Mouse (Mus musculus) olfactory bulb, adult 2 months (tissue): ENCODE results near the gene Clcn3. TPM values are rescaled to one million over a fixed set of nuclear protein-coding genes. Genes with fewer than 3 reads are reported as not detected.
A peak's percentile ranks its signal among the peaks of the same experiment; 100 is the strongest.

ENCODE experiments used
- H3K27ac ChIP-seq: fragments of 200-500 bp; 2 replicates; pipeline ENCODE4 v1.5.1; 2012; ENCODE audit warnings: low read depth, low read length; ENCODE audit not compliant: insufficient read depth
- H3K4me1 ChIP-seq: fragments of 200-500 bp; 2 replicates; pipeline ENCODE4 v1.6.1; 2012; ENCODE audit warnings: low read length; ENCODE audit not compliant: control insufficient read depth, insufficient read depth
- H3K4me3 ChIP-seq: fragments of 200-500 bp; 2 replicates; pipeline ENCODE4 v1.5.1; 2012; ENCODE audit warnings: mild to moderate bottlenecking, low read depth, low read length, moderate library complexity; ENCODE audit not compliant: insufficient read depth
- CTCF ChIP-seq: fragments of 200-500 bp; IDR thresholded peaks from 2 replicates; pipeline ENCODE4 v1.5.1; 2012; ENCODE audit warnings: low read depth, mild to moderate bottlenecking, low read length, moderate library complexity; ENCODE audit not compliant: insufficient read depth
- POLR2A ChIP-seq: fragments of 200-500 bp; IDR thresholded peaks from 2 replicates; pipeline ENCODE4 v1.6.1; 2012; ENCODE audit warnings: mild to moderate bottlenecking, low read depth, low read length, moderate library complexity; ENCODE audit not compliant: insufficient read depth
- WGBS: fragments of 180-500 bp; shearing (Covaris S2); methylation state at CpG from one replicate; pipeline ENCODE4 v1.1.7; 2018; 5-methylcytosine and 5-hydroxymethylcytosine counted together
- polyA plus RNA-seq: library from polyadenylated mRNA; stranded (reverse); fragments of >200 nt; gene quantifications from 2 replicates; pipeline ENCODE4 v1.2.4, GENCODE M21; 2012; ENCODE audit warnings: low replicate concordance; ENCODE audit not compliant: missing spikeins, insufficient read depth, insufficient read length

Gene Clcn3
- polyA plus RNA-seq, 1 experiment, result 224 TPM

GRCm38 (mm10) chr8:60938717-60939424 lies 44.2 kb downstream of the Clcn3 start:
- TF ChIP-seq POLR2A (no peak), CTCF (no peak)
- H3K27ac ChIP-seq, result no peak overlapping the region
- no peaks in the 10 kb centered on the region for H3K4me1 ChIP-seq
- WGBS, result 41% methylated on average over 3 of the region's 3 CpGs
- H3K4me3 ChIP-seq, result no peak overlapping the region

GRCm38 (mm10) chr8:60933617-60934016 lies 49.5 kb downstream of the Clcn3 start:
- TF ChIP-seq POLR2A, result no peak
- no peak for TF ChIP-seq CTCF
- no peak overlapping the region for H3K27ac ChIP-seq

DNA sequence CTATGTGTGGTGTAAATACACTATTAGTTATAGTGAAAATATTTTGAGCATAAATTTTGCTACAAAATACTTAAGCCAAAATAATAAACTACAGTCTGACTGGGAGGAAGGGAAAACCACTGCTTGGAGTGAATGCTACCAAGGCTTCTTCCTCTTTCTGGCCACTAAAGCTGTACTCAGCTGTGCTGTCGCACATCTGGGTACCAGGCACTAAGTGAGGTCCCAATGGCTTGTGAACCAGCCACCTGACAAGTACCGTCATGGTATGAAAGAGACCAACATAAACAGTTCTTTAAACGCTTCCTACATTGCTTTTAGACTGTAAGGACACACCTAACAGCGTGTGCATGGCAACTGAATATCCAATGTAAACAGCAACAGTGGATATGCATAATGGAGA lies 62.9 kb downstream of the Clcn3 start:
- 91% methylated on average over 4 of the region's 4 CpGs for WGBS

More at GRCm38 (mm10) chr8:60933617-60934016, 49.5 kb downstream of the Clcn3 start:
- H3K4me3 ChIP-seq, result no peak overlapping the region
- H3K4me1 ChIP-seq, result no peaks in the 10 kb centered on the region

GRCm38 (mm10) chr8:60919069-60919468 lies 64.0 kb downstream of the Clcn3 start:
- no peak overlapping the region for H3K4me3 ChIP-seq
- TF ChIP-seq CTCF, result no peak
- TF ChIP-seq POLR2A, result no peak
- H3K4me1 ChIP-seq, result no peaks in the 10 kb centered on the region
- WGBS, result 43% methylated on average over 3 of the region's 3 CpGs
- no peak overlapping the region for H3K27ac ChIP-seq

More for the DNA sequence above, 62.9 kb downstream of the Clcn3 start:
- no peak overlapping the region for H3K4me3 ChIP-seq
- no peak overlapping the region for H3K27ac ChIP-seq
- H3K4me1 ChIP-seq, result no peaks in the 10 kb centered on the region
- TF ChIP-seq CTCF (no peak), POLR2A (no peak)

DNA sequence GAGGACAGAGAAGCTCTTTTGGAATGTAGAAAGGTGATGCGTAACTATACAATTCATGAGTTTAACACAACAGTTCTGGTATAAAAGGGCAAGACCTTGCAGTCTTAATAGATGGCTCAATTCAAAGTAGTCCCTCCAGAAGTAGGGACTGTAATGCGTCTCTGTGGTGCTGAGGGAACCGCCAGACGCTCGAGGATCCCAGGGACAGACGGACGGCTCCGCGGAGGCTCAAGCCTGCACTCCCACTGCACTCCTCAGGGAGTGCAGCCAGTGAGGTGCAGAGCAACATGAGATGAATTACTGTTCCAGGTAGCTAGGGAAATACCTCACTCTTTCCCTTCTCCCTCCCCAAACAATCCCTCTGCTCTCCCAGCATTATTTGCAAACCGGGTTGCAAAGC lies 70.5 kb downstream of the Clcn3 start:
- WGBS, result 70% methylated on average over 10 of the region's 10 CpGs
- Histone ChIP-seq H3K27ac (no peak overlapping the region), H3K4me3 (no peak overlapping the region), H3K4me1 (no peaks in the 10 kb centered on the region)
- TF ChIP-seq POLR2A, result no peak
- TF ChIP-seq CTCF, result no peak

- TF ChIP-seq POLR2A (no peak), CTCF (no peak)
- Histone ChIP-seq H3K4me1 (no peaks in the 10 kb centered on the region), H3K27ac (no peak overlapping the region), H3K4me3 (no peak overlapping the region)
- 72% methylated on average over 4 of the region's 4 CpGs for WGBS
Observed at GRCm38 (mm10) chr8:60912081-60912480, 71.0 kb downstream of the Clcn3 start.

DNA sequence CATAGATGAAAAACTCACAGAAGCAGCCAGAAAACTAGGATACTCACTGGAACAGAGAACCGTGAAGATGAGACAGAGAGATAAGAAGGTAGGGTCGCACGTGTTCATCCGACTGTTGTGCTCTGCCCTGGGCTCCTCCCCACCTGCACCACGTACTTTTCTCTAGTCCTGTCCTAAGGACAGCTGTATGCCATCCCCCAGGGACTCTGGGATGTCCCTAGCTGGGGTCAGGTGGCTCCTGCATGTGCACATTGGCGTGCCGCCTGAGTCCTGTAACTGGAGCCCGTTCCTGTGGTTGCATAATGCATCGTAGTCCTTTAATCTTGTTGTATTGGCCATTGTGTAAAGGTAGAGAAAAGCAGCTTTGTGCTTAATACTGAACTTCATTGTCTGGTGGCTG lies 83.0 kb downstream of the Clcn3 start:
- no peak overlapping the region for H3K4me3 ChIP-seq
- no peak for TF ChIP-seq CTCF
- TF ChIP-seq POLR2A, result no peak
- peaks cover 3% of the 10 kb centered on the region for H3K4me1 ChIP-seq
- peak overlapping the region; percentile 42; the same call in 1 of the 2 replicates for H3K27ac ChIP-seq
- 56% methylated on average over 9 of the region's 9 CpGs for WGBS

DNA sequence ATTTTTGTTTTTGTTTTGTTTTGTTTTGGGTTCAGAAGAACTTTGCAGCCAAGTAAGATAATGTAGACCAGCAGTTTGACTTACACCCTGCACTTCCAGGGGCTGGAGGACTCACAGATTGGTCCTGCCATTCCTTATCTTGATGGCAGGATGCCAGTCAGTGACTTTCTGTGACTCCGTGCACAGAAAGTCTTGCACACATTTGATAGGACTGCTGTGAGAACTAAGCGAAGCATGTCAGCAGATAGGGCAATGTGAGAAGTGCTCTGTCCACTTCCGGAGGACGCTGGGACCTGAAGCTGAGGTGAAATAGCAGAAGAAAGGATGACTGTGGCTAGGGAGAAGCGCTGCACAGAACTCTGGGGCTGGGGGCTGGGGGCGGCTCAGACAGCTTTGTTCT lies 87.2 kb downstream of the Clcn3 start:
- Histone ChIP-seq H3K4me3 (no peak overlapping the region), H3K27ac (no peak overlapping the region), H3K4me1 (peaks cover 6% of the 10 kb centered on the region)
- TF ChIP-seq POLR2A, result no peak
- no peak for TF ChIP-seq CTCF
- WGBS, result 88% methylated on average over 6 of the region's 6 CpGs

DNA sequence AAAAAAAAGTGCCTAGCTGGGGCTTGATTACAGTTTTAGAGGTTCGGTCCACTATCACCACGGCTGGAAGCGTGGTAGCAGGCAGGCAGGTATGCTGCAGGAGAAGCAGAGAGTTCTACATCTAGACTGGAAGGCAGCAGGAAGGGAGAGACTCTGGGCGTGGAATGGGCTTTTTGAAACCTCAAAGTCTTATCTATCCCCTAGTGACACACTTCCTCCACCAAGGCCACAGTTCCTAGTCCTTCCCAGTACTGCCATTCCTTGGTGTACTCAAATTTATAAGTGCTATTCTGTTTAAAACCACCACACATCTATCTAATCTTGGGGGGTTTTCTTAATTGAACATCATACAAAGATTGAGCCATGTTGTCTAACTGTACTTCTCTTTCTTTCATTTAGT lies 91.3 kb downstream of the Clcn3 start:
- TF ChIP-seq CTCF, result no peak
- no peak for TF ChIP-seq POLR2A
- H3K4me1 ChIP-seq, result peaks cover 5% of the 10 kb centered on the region; the same call in 1 of the 2 replicates
- WGBS, result 94% methylated on average over 4 of the region's 4 CpGs
- no peak overlapping the region for H3K4me3 ChIP-seq
- no peak overlapping the region for H3K27ac ChIP-seq
